Mouse (Mus musculus) monocyte, adult 2 months (primary cell): ENCODE measurements around the gene Lamb1.
A peak's percentile ranks its signal among the peaks of the same experiment; 100 is the strongest.

Source experiments
- DNase-seq, 2 experiments: peaks; one replicate each; pipeline ENCODE4 v3.0.0; 2022; ENCODE audit warnings: low spot score in 2 of 2, low read depth in 1 of 2

The Lamb1 gene

GRCm38 (mm10) chr12:31311671-31312265, 46.7 kb downstream of the Lamb1 start:
- DNase-seq, result no peak

DNA sequence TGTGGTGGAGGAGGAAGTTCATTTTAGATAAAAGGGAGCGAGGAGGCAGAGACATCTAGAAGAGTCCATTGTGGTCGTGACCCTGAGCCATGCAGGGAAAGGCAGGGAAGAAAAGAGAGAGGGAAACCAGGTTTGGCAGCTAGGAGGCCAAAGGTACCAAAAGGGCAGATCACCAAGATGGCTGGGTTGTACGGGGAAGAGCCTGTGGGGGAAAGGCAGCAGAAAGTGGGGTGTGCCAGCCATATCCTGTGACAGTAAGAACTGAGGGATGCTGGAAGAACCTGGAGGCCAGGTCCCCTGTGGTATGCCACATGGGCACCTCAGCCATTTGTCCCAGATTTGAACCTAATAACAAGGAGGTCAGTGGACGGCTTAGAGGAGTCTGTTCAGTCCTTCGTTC, 47.2 kb downstream of the Lamb1 start:
- no peak for DNase-seq

- DNase-seq, result no peak
Measured at GRCm38 (mm10) chr12:31313136-31313535, 48.1 kb downstream of the Lamb1 start.

DNA sequence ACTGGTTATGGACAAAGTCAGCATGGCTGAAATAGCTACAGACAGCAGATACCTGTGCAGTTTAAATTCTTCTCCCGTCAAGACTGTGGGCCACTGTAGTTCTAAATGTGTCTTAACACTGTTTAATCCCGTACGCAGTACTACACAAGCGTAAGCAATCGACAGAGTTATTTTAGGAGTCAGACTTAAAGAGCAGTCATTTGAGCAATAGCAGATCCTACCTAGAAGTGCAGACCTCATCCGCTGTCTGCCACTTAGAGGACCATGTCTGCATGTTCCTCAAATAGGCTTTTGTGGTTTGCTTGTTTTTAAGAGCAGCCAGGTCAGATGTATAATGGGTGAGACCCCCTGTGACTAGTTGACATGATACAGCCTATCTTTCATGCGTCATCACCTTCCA, 49.3 kb downstream of the Lamb1 start:
- no peak for DNase-seq

GRCm38 (mm10) chr12:31315961-31316360, 50.9 kb downstream of the Lamb1 start:
- DNase-seq, result no peak

DNA sequence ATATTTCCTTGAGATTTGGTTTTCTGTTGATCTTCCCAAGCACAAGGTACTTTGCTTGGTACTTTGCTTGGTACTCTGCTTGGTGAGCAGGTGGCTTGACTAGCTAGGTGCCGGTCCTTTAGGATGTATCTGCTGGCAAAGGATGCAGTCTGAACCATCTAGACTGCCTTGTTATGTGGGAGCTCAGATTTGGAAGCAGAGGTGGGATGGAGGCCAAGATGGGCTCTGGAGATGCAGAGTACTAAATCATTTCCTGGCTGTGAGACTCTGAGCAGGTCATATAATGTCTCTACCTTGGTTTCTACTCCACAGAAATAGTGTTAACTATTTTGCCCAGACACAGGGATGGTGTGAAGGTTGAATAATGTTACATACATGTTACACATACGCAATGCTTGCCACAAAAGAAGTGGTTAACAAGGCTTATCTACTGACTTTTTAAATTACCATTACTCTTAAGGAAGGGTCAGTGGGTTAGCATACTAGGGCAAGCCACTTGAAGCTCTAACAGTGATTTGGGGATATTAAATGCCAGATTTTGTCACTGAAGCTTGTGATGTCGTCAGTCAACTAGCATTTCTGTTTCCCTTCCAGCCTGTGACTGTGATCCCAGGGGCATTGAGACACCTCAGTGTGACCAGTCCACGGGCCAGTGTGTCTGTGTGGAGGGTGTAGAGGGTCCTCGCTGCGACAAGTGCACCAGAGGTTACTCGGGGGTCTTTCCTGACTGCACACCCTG, 52.8 kb downstream of the Lamb1 start:
- no peak for DNase-seq

DNA sequence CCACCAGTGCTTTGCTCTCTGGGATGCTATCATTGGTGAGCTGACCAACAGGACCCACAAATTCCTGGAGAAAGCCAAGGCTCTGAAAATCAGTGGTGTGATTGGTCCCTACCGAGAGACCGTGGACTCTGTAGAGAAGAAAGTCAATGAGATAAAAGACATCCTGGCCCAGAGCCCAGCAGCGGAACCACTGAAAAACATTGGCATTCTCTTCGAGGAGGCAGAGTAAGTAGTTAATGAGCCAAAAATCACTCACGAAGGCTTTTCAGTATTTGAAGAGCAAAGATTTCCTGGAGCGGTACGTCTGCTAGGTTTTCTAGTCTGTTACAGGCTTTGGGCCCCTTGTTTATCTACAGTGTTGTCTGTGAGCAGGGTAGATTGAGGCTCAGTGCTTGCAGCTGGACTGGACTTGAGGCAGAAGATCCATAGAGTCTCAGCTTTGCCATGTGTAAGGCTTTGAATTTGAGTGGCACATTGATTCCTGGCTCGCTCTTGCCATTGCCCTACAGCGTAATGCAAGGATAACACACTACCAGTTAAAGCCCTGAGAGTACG, 53.5 kb downstream of the Lamb1 start:
- DNase-seq, result no peak

DNA sequence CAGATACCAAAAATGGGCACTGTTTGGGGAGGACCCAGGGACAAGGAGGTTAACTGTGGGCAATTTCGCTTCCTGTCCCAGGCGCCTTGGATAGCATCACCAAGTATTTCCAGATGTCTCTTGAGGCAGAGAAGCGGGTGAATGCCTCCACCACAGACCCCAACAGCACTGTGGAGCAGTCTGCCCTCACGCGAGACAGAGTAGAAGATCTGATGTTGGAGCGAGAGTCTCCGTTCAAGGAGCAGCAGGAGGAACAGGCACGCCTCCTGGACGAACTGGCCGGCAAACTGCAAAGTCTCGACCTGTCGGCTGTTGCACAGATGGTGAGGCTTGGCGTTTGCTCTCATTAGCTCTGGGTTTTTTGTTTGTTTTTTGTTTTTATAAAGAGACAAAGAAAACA, 55.8 kb downstream of the Lamb1 start:
- DNase-seq, result no peak

DNA sequence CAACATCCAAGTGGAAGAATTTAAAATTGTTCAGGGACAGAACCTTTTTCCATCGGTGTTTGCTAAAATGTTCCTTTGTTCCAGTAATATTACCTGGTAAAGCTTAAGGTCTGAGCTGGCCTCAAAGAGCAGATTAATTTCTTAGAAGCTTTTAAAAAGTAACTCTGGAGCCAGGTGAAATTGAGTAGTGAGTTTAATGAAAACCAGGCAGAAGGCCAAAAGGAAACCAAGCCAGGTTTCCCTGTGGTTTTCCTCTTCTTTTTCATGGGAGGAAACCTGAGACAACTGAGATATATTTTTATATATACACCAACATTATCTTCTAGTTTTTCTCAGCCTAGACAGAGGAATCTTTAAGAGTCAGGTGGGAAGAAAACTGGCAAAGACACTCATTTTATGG, 56.5 kb downstream of the Lamb1 start:
- DNase-seq, result no peak

DNA sequence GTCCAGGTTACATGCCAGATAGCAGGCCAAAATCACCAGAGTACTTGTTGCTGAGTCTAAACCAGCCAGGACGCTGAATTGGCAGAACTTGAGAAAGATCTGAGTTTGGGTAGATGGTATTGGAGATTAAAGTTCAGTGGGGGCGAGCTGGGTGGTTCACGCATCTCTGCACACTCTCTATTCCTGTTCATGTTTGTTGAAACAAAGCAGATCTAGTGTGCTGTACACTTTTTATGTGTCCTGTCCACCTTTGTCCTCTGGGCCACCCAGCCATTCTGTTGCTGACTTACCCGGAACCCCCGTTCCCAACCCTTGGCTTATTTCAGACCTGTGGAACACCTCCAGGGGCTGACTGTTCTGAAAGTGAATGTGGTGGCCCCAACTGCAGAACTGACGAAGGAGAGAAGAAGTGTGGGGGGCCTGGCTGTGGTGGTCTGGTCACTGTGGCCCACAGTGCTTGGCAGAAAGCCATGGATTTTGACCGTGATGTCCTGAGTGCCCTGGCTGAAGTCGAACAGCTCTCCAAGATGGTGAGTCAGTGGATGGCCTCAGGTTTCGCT, 58.2 kb downstream of the Lamb1 start:
- no peak for DNase-seq

- DNase-seq, result no peak
Measured at GRCm38 (mm10) chr12:31327139-31327538, 62.1 kb downstream of the Lamb1 start.

DNA sequence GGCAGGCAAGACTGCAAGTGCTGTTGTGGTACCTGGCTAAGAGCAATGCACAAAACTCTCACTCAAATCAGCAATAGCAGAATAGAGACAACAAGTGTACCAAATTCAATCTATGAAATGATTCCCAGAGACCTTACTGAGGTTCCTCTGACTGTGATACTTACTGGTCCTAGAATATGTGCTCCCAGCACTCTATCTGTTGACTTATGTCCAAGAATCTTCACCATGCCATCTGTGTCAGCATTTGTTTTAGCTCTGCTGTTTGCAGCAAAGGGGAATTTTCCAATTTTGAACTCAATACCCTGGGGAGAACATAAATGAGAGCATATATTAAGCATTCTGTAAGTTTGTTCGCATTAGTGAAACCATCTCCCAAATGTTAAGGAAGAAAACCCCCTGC, 68.2 kb downstream of the Lamb1 start:
- no peak for DNase-seq

DNA sequence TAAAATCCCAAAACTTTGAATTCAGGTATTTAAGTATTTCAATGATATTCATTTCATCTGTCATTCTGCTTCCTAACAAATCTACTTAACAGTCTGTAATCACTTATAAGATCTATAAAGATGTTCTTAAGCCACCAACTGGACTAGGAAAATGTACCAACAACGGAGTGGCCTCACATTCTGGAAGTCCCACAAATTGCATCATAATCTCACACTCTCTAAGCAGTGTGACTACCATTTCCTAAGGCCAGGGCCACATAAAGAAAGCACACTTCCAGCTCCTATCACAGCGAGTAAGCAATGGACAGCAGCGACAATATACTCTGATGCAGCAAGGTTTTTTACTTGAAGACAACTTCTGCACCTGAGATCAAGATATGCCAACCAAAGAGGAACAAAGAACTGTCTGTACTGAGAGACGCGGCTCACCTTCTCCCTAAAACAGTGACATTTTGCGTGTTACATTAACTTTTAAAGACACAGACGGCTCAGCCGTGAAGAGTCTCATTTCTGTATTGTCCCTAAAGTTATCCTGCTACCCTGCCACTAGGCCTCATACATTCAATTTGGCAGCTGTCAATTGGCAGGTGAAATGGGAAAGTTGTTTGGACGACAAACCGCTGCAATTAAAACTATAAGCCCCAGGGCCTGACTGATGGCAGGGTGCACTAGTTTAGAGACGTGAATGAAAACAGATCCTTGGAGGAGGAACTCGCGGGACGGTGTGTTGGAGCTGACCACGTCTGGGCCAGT, 85.3 kb downstream of the Lamb1 start:
- DNase-seq, result no peak

DNA sequence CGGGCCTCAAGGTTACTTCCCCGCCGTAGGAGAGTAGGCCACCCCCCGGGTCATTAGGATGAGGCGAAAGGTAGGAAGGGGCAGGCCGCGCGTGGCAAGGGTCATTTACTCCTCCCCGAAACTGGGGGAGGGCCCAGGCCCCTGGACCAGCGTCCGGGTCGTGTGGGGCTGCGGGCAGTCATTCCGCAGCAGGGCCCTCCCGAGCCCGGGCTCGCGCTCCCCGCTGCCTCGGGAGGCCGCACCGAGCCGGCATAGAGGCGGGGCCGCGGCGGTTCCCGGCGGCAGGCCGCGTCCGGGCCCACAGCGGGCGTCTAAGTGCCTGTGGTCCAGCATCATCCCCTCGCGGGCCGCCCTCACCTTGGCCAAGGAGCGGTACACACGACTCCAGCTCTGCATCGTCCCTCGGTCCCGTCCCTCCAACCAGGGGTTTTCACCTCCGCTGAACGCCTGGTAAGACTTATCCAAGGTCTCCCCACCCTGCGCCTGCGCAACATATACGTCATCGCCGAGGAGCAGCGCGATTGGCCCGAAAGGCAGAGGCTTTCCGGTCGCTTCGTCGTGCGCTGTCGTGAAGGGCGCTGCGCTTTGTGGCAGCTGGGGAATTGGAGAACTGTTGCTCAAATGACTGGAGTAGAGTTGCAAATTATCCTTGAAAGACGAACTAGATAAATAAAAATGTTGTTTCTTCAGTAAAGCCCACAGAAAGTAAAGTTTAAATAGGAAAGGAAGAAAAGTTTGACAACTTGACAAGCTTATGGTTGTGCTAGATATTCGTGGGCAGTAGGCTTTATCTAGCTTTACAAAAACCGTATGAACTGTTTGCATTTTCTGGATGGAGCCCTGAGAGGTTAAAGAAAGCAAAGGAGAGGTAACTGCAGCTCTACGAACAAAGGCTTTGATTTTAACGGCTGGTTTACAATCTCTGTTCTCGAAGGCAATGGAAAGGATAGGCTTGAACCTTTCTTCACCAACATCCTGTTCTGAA, 86.2 kb downstream of the Lamb1 start, which contains the start of gene Dld:
TSS of gene Dld (minus strand) at position 510 of the 985 bp plus-strand sequence.
- peak; percentile 81 to 92 for DNase-seq

DNA sequence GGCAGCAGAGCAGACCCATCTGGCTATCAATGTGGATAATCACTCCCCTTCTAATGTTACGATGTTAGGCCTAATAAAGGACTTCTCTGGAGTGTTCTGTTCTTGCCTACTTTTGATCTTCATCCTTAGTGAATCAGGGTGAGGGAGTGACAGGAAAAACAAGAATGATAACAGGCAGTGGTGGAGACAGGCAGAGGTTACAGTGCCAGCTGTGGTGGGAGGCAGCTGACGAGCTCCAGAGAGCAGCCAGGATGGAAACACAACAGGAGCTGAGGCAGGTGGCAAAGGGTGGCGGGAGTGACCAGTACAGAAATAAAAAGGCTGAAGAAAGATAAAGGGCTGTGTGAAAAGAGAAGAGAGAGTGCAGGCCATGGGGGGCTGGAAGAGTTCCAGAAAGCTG, 101.4 kb downstream of the Lamb1 start:
- DNase-seq, result no peak

- DNase-seq, result no peak
Measured at GRCm38 (mm10) chr12:31367721-31368120, 102.7 kb downstream of the Lamb1 start.

- DNase-seq, result no peak
Measured at GRCm38 (mm10) chr12:31369118-31369517, 104.1 kb downstream of the Lamb1 start.

GRCm38 (mm10) chr12:31369656-31370055, 104.6 kb downstream of the Lamb1 start:
- DNase-seq, result no peak

DNA sequence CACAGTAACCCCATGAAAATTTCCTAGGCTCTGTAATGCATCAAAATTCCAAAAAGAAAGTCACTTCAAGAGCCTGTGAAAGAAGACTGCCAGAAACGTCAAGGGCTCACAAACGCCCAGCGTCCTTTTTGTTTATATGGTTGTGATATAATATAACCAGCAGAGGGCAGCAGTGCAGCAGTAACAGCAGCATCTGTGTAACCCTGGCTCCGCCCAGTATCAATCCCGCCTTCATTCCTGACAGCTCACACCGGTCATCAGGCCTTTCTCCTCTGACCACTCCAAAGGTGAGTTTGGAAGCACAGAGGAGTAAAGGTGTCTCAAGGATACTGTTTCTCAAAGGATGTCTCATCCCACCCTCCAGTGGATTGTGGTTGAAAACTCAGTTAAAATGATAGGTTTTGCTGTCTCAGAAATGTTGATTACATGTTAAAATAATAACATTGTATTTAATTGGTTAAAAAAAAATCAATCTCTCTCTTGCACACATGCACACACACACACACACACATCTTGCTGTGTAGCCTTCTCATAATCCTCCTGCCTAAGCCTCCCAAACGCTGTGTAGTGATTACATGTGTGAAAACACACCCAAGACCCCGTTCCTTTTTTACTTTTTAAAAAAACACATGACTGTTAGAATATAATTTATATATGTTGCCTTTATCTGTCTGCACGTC, 109.7 kb downstream of the Lamb1 start:
- DNase-seq, result peak; percentile 4 to 5

DNA sequence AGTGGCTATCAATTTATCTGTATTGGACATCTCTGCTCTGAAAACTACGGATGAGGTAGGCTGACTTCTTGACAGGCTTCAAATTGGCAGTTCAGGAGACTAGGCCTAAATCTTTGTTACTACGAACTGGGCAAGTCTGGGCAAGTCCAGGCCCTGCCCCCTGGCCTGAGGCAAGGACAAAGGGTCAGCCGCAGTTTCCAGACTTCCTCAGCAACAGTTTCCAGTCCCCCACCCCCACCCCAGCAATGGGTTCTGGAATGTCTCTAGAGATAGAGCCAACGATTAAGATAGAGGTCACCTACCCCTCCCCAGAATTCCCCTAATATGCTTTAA, 110.2 kb downstream of the Lamb1 start:
- no peak for DNase-seq
